Mouse (Mus musculus): Measurements from ENCODE around the gene Gm11042.

- no peak for TF ChIP-seq CTCF (IDR thresholded peaks at IDR 0.05; ENCODE audit: borderline replicate concordance, insufficient read depth, low read length)
- no peak for TF ChIP-seq POLR2A (IDR thresholded peaks at IDR 0.05; ENCODE audit: low read depth, low read length)
These were observed 10.4 kb upstream of the Gm11042 start for GRCm38 (mm10) chr12:74326644-74327043.
